Mouse (Mus musculus) Patski (cell line): ENCODE results near the gene Scnm1. TPM values are rescaled to one million over a fixed set of nuclear protein-coding genes. Genes with fewer than 3 reads are reported as not detected.

Source experiments
- ATAC-seq: fragments of 100-300 bp; one replicate; pipeline ENCODE4 v1.8.0; 2021
- CTCF ChIA-PET: fragments of 350-600 bp; sonication (Branson Sonifier 250); formaldehyde crosslinking; loops from one replicate; lab custom pipeline; 2022; ENCODE audit warnings: inconsistent platforms; lab: Charles Lee
- POLR2A ChIA-PET: fragments of 350-600 bp; sonication (Branson Sonifier 250); formaldehyde crosslinking; loops from one replicate; lab custom pipeline; 2022; ENCODE audit warnings: antibody characterized with exemption, inconsistent platforms; lab: Charles Lee
- DNase-seq: peaks from one replicate; pipeline ENCODE4 v3.0.0-alpha.2; 2011; ENCODE audit warnings: low read depth, low spot score
- H3K27me3 ChIP-seq: fragments of 371-371 bp; one replicate; pipeline ENCODE4 v1.5.1; 2021
- CTCF ChIP-seq: fragments of 100-300 bp; IDR thresholded peaks from one replicate; pipeline ENCODE4 v1.5.1; 2021
- in situ Hi-C: fragments of 300-500 bp; cut with MboI; formaldehyde crosslinking; loops from 3 replicates; pipeline ENCODE4 v1.11.1; 2018; ENCODE audit warnings: low pct_unique_long_range_greater_than_20kb, mixed read lengths
- polyA plus RNA-seq: library from polyadenylated mRNA; unstranded; gene quantifications from one replicate; pipeline ENCODE4 v1.2.3, GENCODE M21; 2021

Gene Scnm1
- 54.6 TPM for polyA plus RNA-seq

GRCm38 (mm10) chr3:95133680-95134101, at the start of gene Scnm1, which contains the start of gene Lysmd1:
Gene Scnm1 (minus strand): TSS chr3:95134011.
Gene Lysmd1 (plus strand): TSS chr3:95134088.
- TF ChIP-seq CTCF: peak; percentile 61
- in situ Hi-C loops: no loop called here
- peak; percentile 84 for ATAC-seq
- no peaks in the 10 kb centered on the region for H3K27me3 ChIP-seq
- CTCF ChIA-PET: no interaction called here
- POLR2A ChIA-PET: no interaction called here
- DNase-seq: peak; percentile 91

GRCm38 (mm10) chr3:95181841-95182240, 48.0 kb upstream of the Scnm1 start:
- POLR2A ChIA-PET: interaction anchor here (0.5 to 2.0 kb wide), 2 partner anchors 9 to 13 kb away, joined by 3 to 5 read pairs; no protein-coding TSS in a partner anchor
- no peak for TF ChIP-seq CTCF
- no peaks in the 10 kb centered on the region for H3K27me3 ChIP-seq
- DNase-seq: no peak
- CTCF ChIA-PET: interaction anchor here (1.1 to 2.0 kb wide), 3 partner anchors 10 to 23 kb away, joined by 3 to 8 read pairs (median 5); no protein-coding TSS in a partner anchor
- ATAC-seq: no peak
- in situ Hi-C loops: no loop called here

- TF ChIP-seq CTCF: no peak
- DNase-seq (no peak), ATAC-seq (no peak)
- no peaks in the 10 kb centered on the region for H3K27me3 ChIP-seq
- ChIA-PET CTCF (interaction anchor here (0.8 to 1.9 kb wide), 6 partner anchors 9 to 37 kb away, joined by 3 to 8 read pairs (median 4); no protein-coding TSS in a partner anchor), POLR2A (interaction anchor here (1.3 to 1.8 kb wide), 2 partner anchors 10 to 31 kb away, joined by 4 to 6 read pairs; no protein-coding TSS in a partner anchor)
- in situ Hi-C loops: no loop called here
Observed at GRCm38 (mm10) chr3:95179890-95180289, 46.1 kb upstream of the Scnm1 start.

- ChIA-PET POLR2A (interaction anchor here (1.1 kb wide), 1 partner anchor 9 kb away, joined by 4 read pairs; no protein-coding TSS in a partner anchor), CTCF (interaction anchor here (1.4 to 1.9 kb wide), 2 partner anchors 31 to 36 kb away, joined by 4 to 8 read pairs; no protein-coding TSS in a partner anchor)
- ATAC-seq: no peak
- no peaks in the 10 kb centered on the region for H3K27me3 ChIP-seq
- in situ Hi-C loops: no loop called here
- TF ChIP-seq CTCF: no peak
- no peak for DNase-seq
Observed at GRCm38 (mm10) chr3:95178948-95179347, 45.1 kb upstream of the Scnm1 start.

- H3K27me3 ChIP-seq: no peaks in the 10 kb centered on the region
- ChIA-PET CTCF (interaction anchor here (1.2 to 1.4 kb wide), 2 partner anchors 13 to 24 kb away, joined by 3 to 4 read pairs; no protein-coding TSS in a partner anchor), POLR2A (interaction anchor here (0.5 to 0.8 kb wide), 2 partner anchors 10 to 13 kb away, joined by 3 to 4 read pairs; no protein-coding TSS in a partner anchor)
- in situ Hi-C loops: no loop called here
- ATAC-seq: no peak
- TF ChIP-seq CTCF: no peak
- no peak for DNase-seq
Observed at GRCm38 (mm10) chr3:95177583-95177982, 43.8 kb upstream of the Scnm1 start.

- ATAC-seq (no peak), DNase-seq (no peak)
- in situ Hi-C loops: no loop called here
- ChIA-PET CTCF (interaction anchor here (1.2 to 1.4 kb wide), 4 partner anchors 14 to 37 kb away, joined by 3 to 4 read pairs (median 3); no protein-coding TSS in a partner anchor), POLR2A (no interaction called here)
- H3K27me3 ChIP-seq: no peaks in the 10 kb centered on the region
- TF ChIP-seq CTCF: no peak
Observed at GRCm38 (mm10) chr3:95176500-95176899, 42.7 kb upstream of the Scnm1 start.

GRCm38 (mm10) chr3:95174011-95174592, 40.3 kb upstream of the Scnm1 start:
- in situ Hi-C loops: no loop called here
- ATAC-seq (no peak), DNase-seq (no peak)
- POLR2A ChIA-PET: interaction anchor here (0.6 to 1.3 kb wide), 5 partner anchors 8 to 363 kb away, joined by 3 to 4 read pairs (median 3); no protein-coding TSS in a partner anchor
- no peak for TF ChIP-seq CTCF
- CTCF ChIA-PET: interaction anchor here (0.6 to 1.5 kb wide), 6 partner anchors 10 to 45 kb away, joined by 3 to 4 read pairs (median 4); partner anchors contain the start of gene Sema6c
- no peaks in the 10 kb centered on the region for H3K27me3 ChIP-seq

- CTCF ChIA-PET: no interaction called here
- ATAC-seq (no peak), DNase-seq (no peak)
- no peak for TF ChIP-seq CTCF
- POLR2A ChIA-PET: no interaction called here
- H3K27me3 ChIP-seq: no peaks in the 10 kb centered on the region
- in situ Hi-C loops: no loop called here
Observed at GRCm38 (mm10) chr3:95173256-95173949, 39.6 kb upstream of the Scnm1 start.

- DNase-seq (no peak), ATAC-seq (no peak)
- in situ Hi-C loops: no loop called here
- ChIA-PET CTCF (interaction anchor here (1.4 kb wide), 1 partner anchor 10 kb away, joined by 5 read pairs; no protein-coding TSS in a partner anchor), POLR2A (no interaction called here)
- H3K27me3 ChIP-seq: no peaks in the 10 kb centered on the region
- TF ChIP-seq CTCF: no peak
Observed at GRCm38 (mm10) chr3:95172526-95173255, 38.9 kb upstream of the Scnm1 start.

- POLR2A ChIA-PET: interaction anchor here (2.1 kb wide), 1 partner anchor 9 kb away, joined by 6 read pairs; no protein-coding TSS in a partner anchor
Observed at GRCm38 (mm10) chr3:95171105-95171504, 37.3 kb upstream of the Scnm1 start.

More at GRCm38 (mm10) chr3:95171105-95171504, 37.3 kb upstream of the Scnm1 start:
- H3K27me3 ChIP-seq: no peaks in the 10 kb centered on the region
- TF ChIP-seq CTCF: no peak
- in situ Hi-C loops: no loop called here
- CTCF ChIA-PET: interaction anchor here (1.0 to 1.2 kb wide), 3 partner anchors 9 to 27 kb away, joined by 3 to 4 read pairs (median 3); no protein-coding TSS in a partner anchor
- ATAC-seq: no peak
- no peak for DNase-seq
